Mouse (Mus musculus) liver, adult 2 months (tissue): ENCODE measurements around the gene Gm11554. TPM values are rescaled to one million over a fixed set of nuclear protein-coding genes. Genes with fewer than 3 reads are reported as not detected.
"Not testable (repeated sequence)": the region's sequence is repeated elsewhere in the genome, so short reads cannot be mapped to it uniquely, and the experiment has no call there.

Experiments
- DNase-seq: peaks from one replicate; pipeline ENCODE4 v3.0.0-alpha.2; 2011; ENCODE audit warnings: low read depth, low spot score; ENCODE audit errors: extremely low read depth
- H3K27ac ChIP-seq: fragments of 200-500 bp; replicated peaks from 2 replicates; pipeline ENCODE4 v1.5.1; 2012; ENCODE audit warnings: low read depth, mild to moderate bottlenecking, control low read depth, inconsistent platforms, low read length; ENCODE audit not compliant: insufficient read depth
- H3K27me3 ChIP-seq: fragments of 200-500 bp; 2 replicates; pipeline ENCODE4 v1.6.1; 2012; ENCODE audit warnings: mild to moderate bottlenecking, moderate library complexity, low read length, inconsistent platforms; ENCODE audit not compliant: control insufficient read depth, insufficient read depth
- H3K36me3 ChIP-seq: fragments of 200-500 bp; 2 replicates; pipeline ENCODE4 v1.6.1; 2012; ENCODE audit warnings: low read length, inconsistent platforms; ENCODE audit not compliant: control insufficient read depth, insufficient read depth
- H3K4me1 ChIP-seq: fragments of 200-500 bp; 2 replicates; pipeline ENCODE4 v1.6.1; 2011; ENCODE audit warnings: low read length; ENCODE audit not compliant: control insufficient read depth, insufficient read depth
- H3K4me3 ChIP-seq: fragments of 200-500 bp; 2 replicates; pipeline ENCODE4 v1.5.1; 2011; ENCODE audit warnings: low read depth, mild to moderate bottlenecking, control low read depth, low read length, moderate library complexity; ENCODE audit not compliant: insufficient read depth
- H3K79me2 ChIP-seq: fragments of 200-500 bp; 2 replicates; pipeline ENCODE4 v1.6.1; 2012; ENCODE audit warnings: inconsistent platforms, mild to moderate bottlenecking, low read length, moderate library complexity; ENCODE audit not compliant: control insufficient read depth, insufficient read depth
- H3K9ac ChIP-seq: fragments of 200-500 bp; 2 replicates; pipeline ENCODE4 v1.6.1; 2012; ENCODE audit warnings: low read depth, mild to moderate bottlenecking, control low read depth, inconsistent platforms, low read length
- CTCF ChIP-seq: fragments of 200-500 bp; IDR thresholded peaks from 2 replicates; pipeline ENCODE4 v1.5.1; 2011; ENCODE audit warnings: low read depth, low read length, control low read depth
- POLR2A ChIP-seq: fragments of 200-500 bp; IDR thresholded peaks from 2 replicates; pipeline ENCODE4 v1.6.1; 2011; ENCODE audit warnings: low read length, control low read depth; ENCODE audit not compliant: insufficient read depth; ENCODE audit errors: extremely low read depth
- WGBS: fragments of 180-500 bp; shearing (Covaris S2); methylation state at CpG from one replicate; pipeline ENCODE4 v1.1.7; 2018; 5-methylcytosine and 5-hydroxymethylcytosine counted together
- polyA plus RNA-seq: library from polyadenylated mRNA; depleted of rRNA; stranded (reverse); fragments of >200 nt; gene quantifications from 2 replicates; pipeline ENCODE4 v1.2.3, GENCODE M21; 2012
- total RNA-seq: library from RNA; depleted of rRNA; stranded (reverse); fragments of >200 nt; gene quantifications from 2 replicates; pipeline ENCODE4 v1.2.3, GENCODE M21; 2014

The Gm11554 gene
- total and polyA plus RNA-seq, 2 experiments: not detected

DNA sequence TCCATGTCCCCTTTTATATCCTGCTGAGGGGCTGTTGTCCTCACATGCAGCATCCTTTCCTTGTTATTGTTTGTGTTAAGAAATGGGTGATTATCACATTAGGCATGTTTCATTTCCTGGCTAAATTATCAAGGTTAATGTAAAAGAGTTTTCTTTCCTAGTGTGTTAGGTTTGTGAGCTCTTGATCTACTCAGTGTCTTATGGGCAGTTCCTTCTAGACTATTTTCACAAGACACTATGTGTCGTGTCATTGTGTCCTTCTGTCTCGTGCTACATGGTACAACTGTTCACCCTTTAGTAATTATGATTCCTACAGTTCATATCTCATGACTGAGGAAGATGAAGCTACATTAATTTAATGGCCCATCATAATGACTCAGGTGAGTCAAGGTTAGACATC lies 10.9 kb downstream of the Gm11554 start, which contains the start of gene Gm11596:
Gene Gm11596 (minus strand): TSS at position 101 of the 400 bp plus-strand sequence.
- no peaks in the 10 kb centered on the region for H3K27me3 ChIP-seq
- no peak within 1 kb of the TSS for H3K9ac ChIP-seq
- H3K27ac ChIP-seq: no peak within 1 kb of the TSS
- no peaks in the 10 kb centered on the region for H3K79me2 ChIP-seq
- H3K36me3 ChIP-seq: no peaks in the 10 kb centered on the region
- H3K4me1 ChIP-seq: no peaks in the 10 kb centered on the region
- no peak for DNase-seq
- WGBS: 66% methylated on average over 2 of the region's 2 CpGs
- TF ChIP-seq POLR2A (no peak), CTCF (no peak)
- no peak within 1 kb of the TSS for H3K4me3 ChIP-seq

DNA sequence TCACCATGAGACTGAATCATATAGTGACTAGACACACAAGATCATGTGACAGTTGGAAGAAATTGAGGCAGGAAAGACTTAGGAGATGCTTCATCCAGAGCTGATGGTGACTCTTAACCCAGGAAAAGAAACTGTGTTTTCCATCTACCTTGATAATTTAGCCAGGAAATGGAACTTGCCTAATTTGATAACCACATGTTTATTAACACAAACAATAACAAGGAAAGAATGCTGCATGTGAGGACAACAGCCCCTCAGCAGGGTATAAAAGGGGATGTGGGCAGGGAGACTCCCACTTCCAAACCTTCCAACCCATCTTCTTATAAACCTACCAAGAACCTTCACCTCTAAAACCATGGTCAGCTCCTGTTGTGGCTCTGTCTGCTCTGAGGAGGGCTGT lies 19.3 kb downstream of the Gm11554 start, which contains the start of gene Krtap4-9:
Gene Krtap4-9 (plus strand): TSS at position 301 of the 400 bp plus-strand sequence.
- H3K4me3 ChIP-seq, H3K27me3 ChIP-seq: not testable (repeated sequence)

DNA sequence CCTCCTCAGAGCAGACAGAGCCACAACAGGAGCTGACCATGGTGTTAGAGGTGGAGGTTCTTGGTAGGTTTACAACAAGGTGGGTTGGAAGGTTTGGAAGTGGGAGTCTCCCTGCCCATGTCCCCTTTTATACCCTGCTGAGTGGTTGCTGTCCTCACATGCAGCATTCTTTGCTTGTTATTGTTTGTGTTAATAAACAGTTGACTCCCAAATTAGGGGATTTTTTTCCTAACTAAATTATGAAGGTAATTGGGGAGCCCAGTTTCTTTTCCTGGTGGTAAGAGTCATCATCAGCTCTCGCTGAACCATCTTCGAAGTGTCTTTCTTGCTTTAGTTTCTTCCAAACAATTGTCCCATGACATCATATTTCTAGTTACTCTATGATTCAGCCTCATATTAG lies 23.6 kb downstream of the Gm11554 start, which contains the start of gene Krtap4-8:
Gene Krtap4-8 (minus strand): TSS at position 101 of the 400 bp plus-strand sequence.
- 0 out of 2 replicates have a peak, but pooled peaks cover 3% of the 10 kb centered on the region for H3K27me3 ChIP-seq
- no peaks in the 10 kb centered on the region for H3K36me3 ChIP-seq
- no peak within 1 kb of the TSS for H3K9ac ChIP-seq
- no peaks in the 10 kb centered on the region for H3K79me2 ChIP-seq
- no peak for DNase-seq
- H3K27ac ChIP-seq: no peak within 1 kb of the TSS
- TF ChIP-seq POLR2A (no peak), CTCF (no peak)
- no peaks in the 10 kb centered on the region; the same call in 1 of the 2 replicates for H3K4me1 ChIP-seq
- 95% methylated on average over 2 of the region's 2 CpGs for WGBS
- no peak within 1 kb of the TSS for H3K4me3 ChIP-seq

More for the DNA sequence above, 19.3 kb downstream of the Gm11554 start, which contains the start of gene Krtap4-9:
- not testable (repeated sequence) for H3K36me3 ChIP-seq, H3K9ac ChIP-seq, H3K79me2 ChIP-seq, DNase-seq, H3K4me1 ChIP-seq, H3K27ac ChIP-seq

DNA sequence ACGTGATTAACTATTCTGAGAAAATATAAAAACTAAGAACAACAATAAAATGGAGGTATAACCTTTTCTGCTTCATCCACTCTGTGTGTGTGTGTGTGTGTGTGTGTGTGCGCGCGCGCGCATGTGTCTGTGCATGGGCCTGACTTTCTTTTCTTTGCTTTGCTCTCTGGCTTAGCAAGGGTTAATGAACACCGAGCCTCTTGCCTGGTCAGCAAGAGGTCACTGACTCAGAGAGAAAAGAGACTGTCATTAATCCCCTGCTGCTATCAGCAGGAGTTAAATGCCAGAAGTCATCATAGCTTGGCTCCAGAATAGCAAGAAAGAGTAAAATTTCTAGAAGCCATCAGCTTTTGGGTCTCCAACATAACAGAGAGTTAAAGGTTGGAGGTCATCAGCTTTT lies 25.8 kb downstream of the Gm11554 start:
- Histone ChIP-seq H3K9ac (no peak overlapping the region), H3K36me3 (no peaks in the 10 kb centered on the region), H3K4me1 (no peaks in the 10 kb centered on the region; the same call in 1 of the 2 replicates), H3K79me2 (no peaks in the 10 kb centered on the region), H3K27me3 (0 out of 2 replicates have a peak, but pooled peaks cover 6% of the 10 kb centered on the region), H3K4me3 (no peak overlapping the region), H3K27ac (no peak overlapping the region)
- DNase-seq: peak; percentile 13
- TF ChIP-seq POLR2A (no peak), CTCF (no peak)
- 79% methylated on average over 7 of the region's 7 CpGs for WGBS

DNA sequence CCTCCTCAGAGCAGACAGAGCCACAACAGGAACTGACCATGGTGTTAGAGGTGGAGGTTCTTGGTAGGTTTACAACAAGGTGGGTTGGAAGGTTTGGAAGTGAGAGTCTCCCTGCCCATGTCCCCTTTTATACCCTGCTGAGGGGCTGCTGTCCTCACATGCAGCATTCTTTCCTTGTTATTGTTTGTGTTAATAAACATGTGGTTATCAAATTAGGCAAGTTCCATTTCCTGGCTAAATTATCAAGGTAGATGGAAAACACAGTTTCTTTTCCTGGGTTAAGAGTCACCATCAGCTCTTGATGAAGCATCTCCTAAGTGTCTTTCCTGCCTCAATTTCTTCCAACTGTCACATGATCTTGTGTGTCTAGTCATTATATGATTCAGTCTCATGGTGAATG lies 31.4 kb downstream of the Gm11554 start, which contains the start of gene Gm11595:
Gene Gm11595 (minus strand): TSS at position 101 of the 400 bp plus-strand sequence.
- not testable (repeated sequence) for H3K27ac ChIP-seq, H3K4me3 ChIP-seq, H3K27me3 ChIP-seq, H3K79me2 ChIP-seq, H3K9ac ChIP-seq, H3K36me3 ChIP-seq, DNase-seq, H3K4me1 ChIP-seq

DNA sequence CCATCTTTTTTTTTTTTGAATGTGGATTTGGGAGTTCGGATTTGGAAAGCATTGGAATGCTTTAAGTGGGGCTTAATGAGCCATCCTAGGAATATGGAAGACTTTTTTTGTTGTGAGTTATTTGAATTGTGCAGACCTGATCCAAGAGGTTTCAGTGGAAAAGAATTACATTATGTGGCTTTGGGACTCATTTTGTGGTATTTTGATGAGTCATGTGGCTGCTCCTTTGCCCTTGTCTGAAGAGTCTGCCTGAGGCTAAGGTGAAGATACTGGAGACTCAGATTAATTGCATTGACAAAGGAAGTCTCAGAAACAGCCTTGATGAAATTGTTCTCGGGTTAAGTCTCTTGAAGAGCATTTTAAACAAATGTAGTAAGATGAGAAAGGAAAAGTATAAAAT lies 35.8 kb downstream of the Gm11554 start:
- H3K27me3 ChIP-seq: no peaks in the 10 kb centered on the region
- 77% methylated on average over 2 of the region's 2 CpGs for WGBS
- no peak overlapping the region for H3K9ac ChIP-seq
- no peak overlapping the region for H3K4me3 ChIP-seq
- no peaks in the 10 kb centered on the region for H3K36me3 ChIP-seq
- H3K79me2 ChIP-seq: no peaks in the 10 kb centered on the region
- H3K27ac ChIP-seq: no peak overlapping the region
- H3K4me1 ChIP-seq: no peaks in the 10 kb centered on the region
- no peak for DNase-seq
- TF ChIP-seq POLR2A: no peak
- no peak for TF ChIP-seq CTCF
